ENCODE assay signal across 8 mouse cellular contexts in genomic region chr13:21914599-21914998, GRCm38 (mm10). TPM values are rescaled to one million over a fixed set of nuclear protein-coding genes. Genes with fewer than 3 reads are reported as not detected.
DNase-seq lines count a peak whose midpoint lies in the region; ATAC-seq and TF ChIP-seq lines count a peak whose summit lies in the region.

No protein-coding gene starts in this region.

- H3K4me1 ChIP-seq in midbrain, embryonic 11.5 days (ENCODE audit: control insufficient read depth, insufficient read depth, low read length), result peaks cover 2% of the 10 kb centered on the region; the same call in 1 of the 2 replicates
- peaks cover 9% of the 10 kb centered on the region for H3K4me1 ChIP-seq in midbrain, embryonic 16.5 days (ENCODE audit: control insufficient read depth, insufficient read depth, low read length)
- peaks cover 24% of the 10 kb centered on the region for H3K4me1 ChIP-seq in forebrain, embryonic 13.5 days
- H3K4me1 ChIP-seq in hindbrain, embryonic 15.5 days (replicated peaks), result peaks cover 14% of the 10 kb centered on the region
- H3K4me1 ChIP-seq in liver, adult 2 months (ENCODE audit: control insufficient read depth, insufficient read depth, low read length), result peaks cover 3% of the 10 kb centered on the region

- 1% methylated on average over 14 of the region's 14 CpGs for WGBS in midbrain, embryonic 11.5 days
- WGBS in midbrain, embryonic 16.5 days, result 3% methylated on average over 14 of the region's 14 CpGs
- WGBS in forebrain, embryonic 13.5 days, result 2% methylated on average over 14 of the region's 14 CpGs
- 8% methylated on average over 14 of the region's 14 CpGs for WGBS in hindbrain, embryonic 15.5 days
- 24% methylated on average over 14 of the region's 14 CpGs for WGBS in liver, adult 2 months

- TF ChIP-seq CTCF in liver, adult 2 months (IDR thresholded peaks at IDR 0.05; ENCODE audit: low read depth, low read length), result no peak

- no peak overlapping the region for H3K27ac ChIP-seq in midbrain, embryonic 11.5 days (ENCODE audit: low read depth, low read length)
- H3K27ac ChIP-seq in midbrain, embryonic 16.5 days (ENCODE audit: low read length), result no peak overlapping the region
- H3K27ac ChIP-seq in forebrain, embryonic 13.5 days, result no peak overlapping the region
- H3K27ac ChIP-seq in hindbrain, embryonic 15.5 days (replicated peaks), result no peak overlapping the region
- no peak overlapping the region for H3K27ac ChIP-seq in liver, adult 2 months (replicated peaks; ENCODE audit: insufficient read depth, low read depth, low read length)

- no peaks in the 10 kb centered on the region for H3K79me2 ChIP-seq in liver, adult 2 months (ENCODE audit: control insufficient read depth, insufficient read depth, low read length)

- peak overlapping the region; percentile 4; the same call in 1 of the 2 replicates for H3K9ac ChIP-seq in midbrain, embryonic 11.5 days (ENCODE audit: low read length)
- no peak overlapping the region for H3K9ac ChIP-seq in midbrain, embryonic 16.5 days (ENCODE audit: low read depth, low read length)
- H3K9ac ChIP-seq in forebrain, embryonic 13.5 days, result no peak overlapping the region
- H3K9ac ChIP-seq in hindbrain, embryonic 15.5 days, result no peak overlapping the region
- no peak overlapping the region for H3K9ac ChIP-seq in liver, adult 2 months (ENCODE audit: low read depth, low read length)

- H3K4me2 ChIP-seq in midbrain, embryonic 11.5 days, result peak overlapping the region; percentile 30
- H3K4me2 ChIP-seq in midbrain, embryonic 16.5 days (ENCODE audit: low read length), result no peak overlapping the region; the same call in 1 of the 2 replicates
- peak overlapping the region; percentile 41 for H3K4me2 ChIP-seq in forebrain, embryonic 13.5 days
- H3K4me2 ChIP-seq in hindbrain, embryonic 15.5 days, result peak overlapping the region; percentile 23

- peak overlapping the region; percentile 12; the same call in 1 of the 2 replicates for H3K4me3 ChIP-seq in midbrain, embryonic 11.5 days (ENCODE audit: low read depth, low read length)
- H3K4me3 ChIP-seq in midbrain, embryonic 16.5 days (ENCODE audit: low read depth, low read length), result no peak overlapping the region
- H3K4me3 ChIP-seq in forebrain, embryonic 13.5 days, result peak overlapping the region; percentile 17
- peak overlapping the region; percentile 10 for H3K4me3 ChIP-seq in hindbrain, embryonic 15.5 days
- H3K4me3 ChIP-seq in liver, adult 2 months (ENCODE audit: insufficient read depth, low read depth, low read length), result peak overlapping the region; percentile 12; the same call in 1 of the 2 replicates

- H3K36me3 ChIP-seq in midbrain, embryonic 11.5 days (ENCODE audit: control insufficient read depth, insufficient read depth, low read length), result no peaks in the 10 kb centered on the region
- no peaks in the 10 kb centered on the region for H3K36me3 ChIP-seq in midbrain, embryonic 16.5 days (ENCODE audit: control insufficient read depth, insufficient read depth, low read length)
- H3K36me3 ChIP-seq in forebrain, embryonic 13.5 days (ENCODE audit: poor library complexity, severe bottlenecking), result no peaks in the 10 kb centered on the region
- H3K36me3 ChIP-seq in hindbrain, embryonic 15.5 days, result no peaks in the 10 kb centered on the region
- H3K36me3 ChIP-seq in liver, adult 2 months (ENCODE audit: control insufficient read depth, insufficient read depth, low read length), result no peaks in the 10 kb centered on the region

- DNase-seq in midbrain, embryonic 11.5 days (ENCODE audit: low spot score, missing footprints), result peak; percentile 96
- DNase-seq in adipocyte (ENCODE audit: low spot score), result peak; percentile 71
- no peak for DNase-seq in liver, adult 2 months (ENCODE audit: extremely low read depth, low read depth, low spot score)
- no peak for DNase-seq in left cerebral cortex, adult 11 months (ENCODE audit: low spot score)

- TF ChIP-seq POLR2A in liver, adult 2 months (IDR thresholded peaks at IDR 0.05; ENCODE audit: extremely low read depth, insufficient read depth, low read length), result no peak

- ATAC-seq in midbrain, embryonic 11.5 days (ENCODE audit: low FRiP score), result peak; percentile 49
- no peak for ATAC-seq in midbrain, embryonic 16.5 days
- 0 out of 2 replicates have a peak, but pooled peaks have one; percentile 43 for ATAC-seq in forebrain, embryonic 13.5 days
- ATAC-seq in hindbrain, embryonic 15.5 days (ENCODE audit: low FRiP score, low read depth), result no peak
- ATAC-seq in monocyte, adult 5-6 weeks (replicated peaks; ENCODE audit: insufficient number of reproducible peaks, low FRiP score, low TSS enrichment, poor library complexity, severe bottlenecking), result peak; percentile 74

- no peaks in the 10 kb centered on the region for H3K9me3 ChIP-seq in midbrain, embryonic 11.5 days (ENCODE audit: control insufficient read depth, low read length)
- H3K9me3 ChIP-seq in midbrain, embryonic 16.5 days (replicated peaks; ENCODE audit: control insufficient read depth, low read length, poor library complexity, severe bottlenecking), result no peaks in the 10 kb centered on the region
- H3K9me3 ChIP-seq in forebrain, embryonic 13.5 days (replicated peaks), result no peaks in the 10 kb centered on the region
- H3K9me3 ChIP-seq in hindbrain, embryonic 15.5 days, result no peaks in the 10 kb centered on the region

- H3K27me3 ChIP-seq in midbrain, embryonic 11.5 days (ENCODE audit: control insufficient read depth, insufficient read depth, low read length), result peaks cover 9% of the 10 kb centered on the region; the same call in 1 of the 2 replicates
- peaks cover 46% of the 10 kb centered on the region for H3K27me3 ChIP-seq in midbrain, embryonic 16.5 days (ENCODE audit: control insufficient read depth, insufficient read depth, low read depth, low read length)
- peaks cover 55% of the 10 kb centered on the region for H3K27me3 ChIP-seq in forebrain, embryonic 13.5 days
- peaks cover 60% of the 10 kb centered on the region for H3K27me3 ChIP-seq in hindbrain, embryonic 15.5 days
- peaks cover 5% of the 10 kb centered on the region; the same call in 1 of the 2 replicates for H3K27me3 ChIP-seq in liver, adult 2 months (ENCODE audit: control insufficient read depth, insufficient read depth, low read length)

RNA-seq across cellular contexts. Expression of gene Zfp184, which starts 30.3 kb away (rescaled TPM):
- 26.7 and 27.9 TPM in 2 replicates for polyA plus RNA-seq in midbrain, embryonic 11.5 days (2014; fragmentation: Nextera tagmentation; extraction: Ambion mirVana)
- polyA plus RNA-seq in midbrain, embryonic 16.5 days (2015; fragmentation: Nextera tagmentation; extraction: Ambion mirVana), result 12.0 and 13.7 TPM in 2 replicates
- 25.4 and 29.2 TPM in 2 replicates for polyA plus RNA-seq in forebrain, embryonic 13.5 days (2015; fragmentation: Nextera tagmentation; extraction: Ambion mirVana)
- 11.7 and 12.3 TPM in 2 replicates for polyA plus RNA-seq in hindbrain, embryonic 15.5 days (2015; fragmentation: Nextera tagmentation; extraction: Ambion mirVana)
- total RNA-seq in liver, adult 2 months (2014; rRNA removed), result 0.18 and 0.60 TPM in 2 replicates
- polyA plus RNA-seq in liver, adult 2 months (2012; rRNA removed), result 0.07 and 0.11 TPM in 2 replicates
- 2.1 to 2.6 TPM in 2 of 3 replicates, not detected in the other for total RNA-seq in monocyte, adult 5-6 weeks (2017)

Comparison
In these comparisons a context has a peak if more than half of its experiments do, and no peak if none do; other contexts are left out.
1. ATAC-seq: peak in midbrain, embryonic 11.5 days (single experiment), forebrain, embryonic 13.5 days (single experiment) and monocyte, adult 5-6 weeks (single experiment); none in midbrain, embryonic 16.5 days (single experiment) and hindbrain, embryonic 15.5 days (single experiment).
2. DNase-seq: peak in midbrain, embryonic 11.5 days (single experiment) and adipocyte (single experiment); none in liver, adult 2 months (single experiment) and left cerebral cortex, adult 11 months (single experiment).
3. RNA of gene Zfp184, which starts 30.3 kb away (polyA plus RNA-seq): 26.7 to 27.9 TPM in midbrain, embryonic 11.5 days, 25.4 to 29.2 TPM in forebrain, embryonic 13.5 days, 12.0 to 13.7 TPM in midbrain, embryonic 16.5 days and 11.7 to 12.3 TPM in hindbrain, embryonic 15.5 days; 0.07 to 0.11 TPM in liver, adult 2 months; every median in the first group is over 10 times any median in the second.